Mouse (Mus musculus) WW6 (cell line): ENCODE measurements around the gene Chrna1.

Experiments used
- DNase-seq: peaks from one replicate; pipeline ENCODE4 v3.0.0-alpha.2; 2013; ENCODE audit warnings: low read depth, low spot score

The Chrna1 gene

GRCm38 (mm10) chr2:73521737-73522136 lies 58.4 kb downstream of the Chrna1 start:
- no peak for DNase-seq

GRCm38 (mm10) chr2:73518966-73519365 lies 61.2 kb downstream of the Chrna1 start:
- DNase-seq: no peak

- no peak for DNase-seq
Observed at GRCm38 (mm10) chr2:73518311-73518710, 61.8 kb downstream of the Chrna1 start.

- no peak for DNase-seq
Observed at GRCm38 (mm10) chr2:73514178-73514577, 66.0 kb downstream of the Chrna1 start.
